Mouse (Mus musculus): ENCODE data around the gene Alk.

GRCm38 (mm10) chr17:71988736-71989569 lies 615.5 kb downstream of the Alk start:
- no peak for TF ChIP-seq CTCF (IDR thresholded peaks at IDR 0.05; ENCODE audit: low read depth)
- TF ChIP-seq EP300 (IDR thresholded peaks at IDR 0.05; ENCODE audit: low read depth): no peak

Data from liver, embryonic 14.5 days (tissue).